Mouse (Mus musculus): ENCODE data around the gene Smyd4.
A peak's percentile ranks its signal among the peaks of the same experiment; 100 is the strongest.

Smyd4 gene

DNA sequence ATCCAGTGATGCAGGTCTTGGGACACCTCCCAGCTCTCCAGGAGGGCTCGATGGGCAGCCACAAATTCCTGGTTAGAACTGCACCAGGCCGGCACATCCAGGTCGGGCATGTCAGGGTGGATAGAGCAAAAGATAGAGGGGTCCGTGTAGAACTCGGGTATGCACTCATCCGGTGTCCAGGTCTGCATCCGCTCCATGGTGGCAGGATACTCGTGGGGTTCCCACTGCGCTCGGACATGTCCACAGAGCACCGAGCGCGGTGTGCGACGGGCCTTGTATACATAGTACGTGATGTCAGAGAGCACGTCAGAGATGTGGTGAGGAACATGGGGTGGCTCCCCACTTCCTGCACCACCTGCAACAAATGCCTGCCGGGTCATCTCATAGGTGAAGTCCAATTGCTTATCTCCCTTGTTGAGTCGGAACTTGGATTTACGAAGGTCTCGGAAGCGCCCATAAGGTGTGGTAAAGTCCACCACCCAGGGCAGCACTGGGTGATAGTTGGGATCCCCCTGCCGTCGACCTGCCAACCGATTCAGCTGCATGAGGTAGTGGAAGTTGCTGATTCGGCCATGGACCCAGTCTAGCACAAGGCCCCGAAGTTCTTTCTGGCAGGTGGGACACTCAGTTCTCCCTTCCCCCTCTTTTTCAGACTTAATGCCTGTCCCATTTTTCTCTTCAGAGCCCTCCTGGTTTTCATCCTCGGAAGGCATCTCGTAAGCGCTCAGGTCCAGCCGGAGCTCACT is 104.8 kb downstream of the Smyd4 start:
- DNase-seq (ENCODE audit: low spot score) = no peak

DNA sequence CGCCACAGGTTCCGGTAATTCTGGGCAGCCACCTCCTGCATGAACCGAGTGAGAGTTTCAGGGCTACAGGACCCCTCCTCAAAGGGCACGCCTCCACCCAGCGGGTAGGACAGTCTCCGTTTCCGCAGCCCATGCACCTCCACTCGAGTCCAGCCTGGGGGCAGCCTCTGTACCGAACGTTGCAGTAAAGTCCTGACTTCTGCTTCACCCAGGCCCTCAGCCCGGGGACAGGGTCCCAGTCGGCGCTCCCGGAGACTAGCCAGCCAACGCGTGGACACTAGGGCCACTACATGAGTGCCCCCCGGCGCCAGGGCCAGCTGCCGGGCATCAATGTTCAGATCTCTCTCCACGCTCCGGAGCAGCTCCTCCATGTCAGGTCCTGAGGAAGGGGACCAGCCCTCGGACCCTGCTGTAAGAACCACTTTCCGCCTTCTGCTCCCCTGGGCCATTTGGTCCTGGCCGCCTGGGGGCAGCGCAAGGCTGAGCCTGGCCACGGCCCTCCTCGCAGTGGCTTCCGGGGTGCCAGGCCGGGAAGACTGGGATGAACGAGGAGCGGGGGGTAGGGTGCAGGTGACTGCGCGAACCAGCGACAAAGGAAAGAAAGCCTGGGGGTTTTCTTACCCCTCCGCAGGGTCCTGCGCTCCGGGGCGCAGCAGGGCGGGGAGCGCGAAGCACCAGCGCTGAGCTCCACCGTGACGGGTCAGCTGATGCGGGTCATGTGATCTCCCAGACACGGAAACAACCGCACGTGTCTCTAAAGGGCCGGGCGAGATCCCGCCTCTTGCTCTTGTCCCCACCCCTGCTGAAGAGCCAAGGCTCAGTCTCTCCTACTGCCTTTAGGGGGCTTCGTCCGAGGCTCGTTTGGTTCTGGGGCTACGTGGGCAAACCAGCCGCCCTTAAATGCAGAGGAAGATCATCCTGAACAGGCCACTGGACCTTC is 106.0 kb downstream of the Smyd4 start, which contains the start of gene Wdr81:
Gene Wdr81 (minus strand): TSS at position 727 of the 940 bp plus-strand sequence.
- DNase-seq (ENCODE audit: low spot score) = peak; percentile 88
